Mouse (Mus musculus) erythroblast, embryonic 14.5 days (primary cell): ENCODE data around the gene Susd1.

Experiments used
- GATA1 ChIP-seq: IDR thresholded peaks from 2 replicates; pipeline ENCODE4 v1.6.1; 2012; ENCODE audit warnings: low read length, inconsistent platforms, mixed read lengths
- TAL1 ChIP-seq: IDR thresholded peaks from 3 replicates; pipeline ENCODE4 v1.6.1; 2012; ENCODE audit warnings: low read length, inconsistent platforms, mixed read lengths

- TF ChIP-seq TAL1: no peak
- TF ChIP-seq GATA1: no peak
Measured at GRCm38 (mm10) chr4:59439041-59439440, 608 bp upstream of the Susd1 start.
